Mouse (Mus musculus) MEL (cell line): ENCODE measurements around the gene Eif4ebp2. TPM values are rescaled to one million over a fixed set of nuclear protein-coding genes. Genes with fewer than 3 reads are reported as not detected.

ENCODE experiments used
- DNase-seq: peaks from one replicate; pipeline ENCODE4 v3.0.0; 2011; ENCODE audit warnings: low read depth, low spot score
- H3K27ac ChIP-seq: 2 replicates; pipeline ENCODE4 v1.5.1; 2012; ENCODE audit warnings: low read depth, mild to moderate bottlenecking, control low read depth, low read length, moderate library complexity; ENCODE audit not compliant: control insufficient read depth
- H3K27me3 ChIP-seq, 2 experiments: fragments of 150-350 bp in 1 of 2; sonication (generic) in 1 of 2; 2 replicates each; pipeline ENCODE4 v1.6.1; 2012; ENCODE audit warnings: low read length in 2 of 2, mild to moderate bottlenecking in 2 of 2, improper control_type of control experiment in 1 of 2, moderate library complexity in 1 of 2; ENCODE audit not compliant: insufficient read depth in 2 of 2, control insufficient read depth in 1 of 2
- H3K36me3 ChIP-seq, 2 experiments: 2 replicates each; pipeline ENCODE4 v1.6.1; 2012 to 2014; ENCODE audit warnings: low read length in 2 of 2, improper control_type of control experiment in 1 of 2, inconsistent platforms in 1 of 2, mild to moderate bottlenecking in 1 of 2; ENCODE audit not compliant: insufficient read depth in 2 of 2, control insufficient read depth in 1 of 2
- H3K4me1 ChIP-seq, 2 experiments: fragments of 150-350 bp in 1 of 2; sonication (generic) in 1 of 2; 2 replicates each; pipeline ENCODE4 v1.6.1; 2012; ENCODE audit warnings: low read length in 2 of 2, improper control_type of control experiment in 1 of 2, mild to moderate bottlenecking in 1 of 2; ENCODE audit not compliant: insufficient read depth in 2 of 2, control insufficient read depth in 1 of 2
- H3K4me3 ChIP-seq, 2 experiments: fragments of 150-350 bp in 1 of 2; sonication (generic) in 1 of 2; 2 replicates each; pipeline ENCODE4 v1.5.1; 2012; ENCODE audit warnings: low read depth in 2 of 2, low read length in 2 of 2, mild to moderate bottlenecking in 2 of 2, moderate library complexity in 2 of 2, control low read depth in 1 of 2, improper control_type of control experiment in 1 of 2; ENCODE audit not compliant: control insufficient read depth in 1 of 2, insufficient read depth in 1 of 2
- H3K79me2 ChIP-seq: 2 replicates; pipeline ENCODE4 v1.6.1; 2012; ENCODE audit warnings: mild to moderate bottlenecking, low read length, moderate library complexity; ENCODE audit not compliant: control insufficient read depth, poor library complexity, insufficient read depth
- H3K9ac ChIP-seq: 2 replicates; pipeline ENCODE4 v1.6.1; 2012; ENCODE audit warnings: low read depth, mild to moderate bottlenecking, control low read depth, low read length, moderate library complexity; ENCODE audit not compliant: control insufficient read depth, poor library complexity, severe bottlenecking
- H3K9me3 ChIP-seq: fragments of 150-350 bp; sonication (generic); replicated peaks from 2 replicates; pipeline ENCODE4 v1.6.1; 2012; ENCODE audit warnings: mild to moderate bottlenecking, low read length, improper control_type of control experiment, moderate library complexity; ENCODE audit not compliant: insufficient read depth
- BHLHE40 ChIP-seq: IDR thresholded peaks from 2 replicates; pipeline ENCODE4 v1.6.1; 2012; ENCODE audit warnings: low read depth, mild to moderate bottlenecking, inconsistent platforms, low read length, improper control_type of control experiment, borderline replicate concordance
- CHD1 ChIP-seq: IDR thresholded peaks from 2 replicates; pipeline ENCODE4 v1.6.1; 2012; ENCODE audit warnings: low read depth, mild to moderate bottlenecking, inconsistent platforms, low read length, improper control_type of control experiment
- CHD2 ChIP-seq: IDR thresholded peaks from 2 replicates; pipeline ENCODE4 v1.6.1; 2011; ENCODE audit warnings: low read length, improper control_type of control experiment
- E2F4 ChIP-seq: IDR thresholded peaks from 2 replicates; pipeline ENCODE4 v1.6.1; 2011; ENCODE audit warnings: low read depth, low read length, improper control_type of control experiment, borderline replicate concordance
- EP300 ChIP-seq, 2 experiments: IDR thresholded peaks; 2 replicates each; pipeline ENCODE4 v1.6.1; 2011; ENCODE audit warnings: improper control_type of control experiment in 2 of 2, low read length in 2 of 2, low read depth in 1 of 2, mild to moderate bottlenecking in 1 of 2
- ETS1 ChIP-seq: IDR thresholded peaks from 2 replicates; pipeline ENCODE4 v1.6.1; 2012; ENCODE audit warnings: low read depth, mild to moderate bottlenecking, inconsistent platforms, low read length, improper control_type of control experiment, moderate library complexity
- GATA1 ChIP-seq: IDR thresholded peaks from 2 replicates; pipeline ENCODE4 v1.6.1; 2011; ENCODE audit warnings: low read depth, low read length, improper control_type of control experiment
- HCFC1 ChIP-seq: IDR thresholded peaks from 2 replicates; pipeline ENCODE4 v1.6.1; 2012; ENCODE audit warnings: low read depth, mild to moderate bottlenecking, inconsistent platforms, low read length, improper control_type of control experiment, moderate library complexity
- JUND ChIP-seq: IDR thresholded peaks from 2 replicates; pipeline ENCODE4 v1.6.1; 2011; ENCODE audit warnings: low read depth, mild to moderate bottlenecking, improper control_type of control experiment, low read length
- MAFK ChIP-seq: IDR thresholded peaks from 2 replicates; pipeline ENCODE4 v1.6.1; 2011; ENCODE audit warnings: low read depth, mild to moderate bottlenecking, low read length, improper control_type of control experiment, borderline replicate concordance
- MAZ ChIP-seq: IDR thresholded peaks from 2 replicates; pipeline ENCODE4 v1.6.1; 2012; ENCODE audit warnings: low read depth, mild to moderate bottlenecking, inconsistent platforms, low read length, improper control_type of control experiment
- MXI1 ChIP-seq: IDR thresholded peaks from 2 replicates; pipeline ENCODE4 v1.6.1; 2011; ENCODE audit warnings: mild to moderate bottlenecking, low read depth, low read length, improper control_type of control experiment
- MYC ChIP-seq: IDR thresholded peaks from 2 replicates; pipeline ENCODE4 v1.6.1; 2011; ENCODE audit warnings: low read depth, mild to moderate bottlenecking, low read length, improper control_type of control experiment, moderate library complexity
- NRF1 ChIP-seq: IDR thresholded peaks from 2 replicates; pipeline ENCODE4 v1.6.1; 2014; ENCODE audit warnings: low read depth, mild to moderate bottlenecking, inconsistent platforms, low read length, improper control_type of control experiment, moderate library complexity; ENCODE audit not compliant: poor library complexity, insufficient read depth, severe bottlenecking
- RAD21 ChIP-seq: IDR thresholded peaks from 2 replicates; pipeline ENCODE4 v1.6.1; 2011; ENCODE audit warnings: mild to moderate bottlenecking, low read depth, low read length, improper control_type of control experiment
- RCOR1 ChIP-seq: IDR thresholded peaks from 2 replicates; pipeline ENCODE4 v1.6.1; 2012; ENCODE audit warnings: low read depth, mild to moderate bottlenecking, inconsistent platforms, low read length, improper control_type of control experiment
- SMC3 ChIP-seq: IDR thresholded peaks from 2 replicates; pipeline ENCODE4 v1.6.1; 2011; ENCODE audit warnings: low read depth, low read length, improper control_type of control experiment
- TAL1 ChIP-seq: IDR thresholded peaks from 2 replicates; pipeline ENCODE4 v1.6.1; 2012; ENCODE audit warnings: mild to moderate bottlenecking, inconsistent platforms, low read length, moderate library complexity, mixed read lengths
- TCF12 ChIP-seq: IDR thresholded peaks from 2 replicates; pipeline ENCODE4 v1.6.1; 2014; ENCODE audit warnings: low read depth, mild to moderate bottlenecking, inconsistent platforms, low read length, improper control_type of control experiment, moderate library complexity
- USF1 ChIP-seq: IDR thresholded peaks from 2 replicates; pipeline ENCODE4 v1.6.1; 2014; ENCODE audit warnings: low read depth, mild to moderate bottlenecking, inconsistent platforms, low read length, improper control_type of control experiment, moderate library complexity
- ZC3H11A ChIP-seq: IDR thresholded peaks from 2 replicates; pipeline ENCODE4 v1.6.1; 2012; ENCODE audit warnings: low read depth, mild to moderate bottlenecking, inconsistent platforms, low read length, improper control_type of control experiment
- polyA plus RNA-seq, 2 experiments: library from polyadenylated mRNA; stranded (reverse) in 1 of 2; unstranded in 1 of 2; fragments of >175 nt in 1 of 2; fragments of >200 nt in 1 of 2; gene quantifications; 2 replicates each; pipeline versions ENCODE4 v1.2.1 to v1.2.4; 2012; ENCODE audit warnings: low replicate concordance in 2 of 2, low read depth in 1 of 2; ENCODE audit not compliant: insufficient read length in 2 of 2, insufficient read depth in 1 of 2, missing spikeins in 1 of 2
- total RNA-seq: library from RNA; depleted of rRNA; stranded (reverse); fragments of 300-350 nt; gene quantifications from 2 replicates; pipeline ENCODE4 v1.2.3, GENCODE M21; 2012

The Eif4ebp2 gene
- total and polyA plus RNA-seq, 3 experiments, result 17.1 to 186 (median 52.9) TPM

DNA sequence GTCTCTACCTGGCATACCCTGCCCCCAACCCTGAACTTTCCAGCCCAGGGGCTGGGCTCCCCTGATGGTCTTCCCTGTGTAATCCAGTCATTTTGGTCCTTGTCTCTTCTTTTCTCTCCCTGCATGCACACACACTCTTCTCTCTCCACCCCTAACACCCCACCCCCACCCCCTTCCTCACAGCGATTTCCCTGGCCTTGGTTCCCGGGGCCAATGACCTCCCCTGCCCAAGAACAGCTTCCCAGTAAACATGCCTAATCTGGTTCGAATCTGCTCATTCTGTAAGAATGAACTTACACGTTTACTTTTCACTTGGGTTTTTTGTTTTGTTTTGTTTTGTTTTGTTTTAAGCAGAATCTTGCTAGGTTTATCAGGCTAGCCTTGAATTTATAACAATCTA, 42.7 kb downstream of the Eif4ebp2 start:
- no peaks in the 10 kb centered on the region for H3K36me3 ChIP-seq
- no peak overlapping the region for H3K27ac ChIP-seq
- no peaks in the 10 kb centered on the region for H3K79me2 ChIP-seq
- no peak for TF ChIP-seq EP300 (IDR thresholded peaks at IDR 0.05; ENCODE audit: low read depth in 1 of 2, low read length in 2 of 2)
- TF ChIP-seq, all 39 proteins: peak for 0
- 0 out of 4 replicates have a peak, but pooled peaks cover 0 to 3% of the 10 kb centered on the region in 2 experiments for H3K4me1 ChIP-seq
- H3K4me3 ChIP-seq, result no peak overlapping the region
- no peaks in the 10 kb centered on the region for H3K27me3 ChIP-seq
- H3K9ac ChIP-seq, result no peak overlapping the region
- no peaks in the 10 kb centered on the region for H3K9me3 ChIP-seq
- DNase-seq, result no peak

DNA sequence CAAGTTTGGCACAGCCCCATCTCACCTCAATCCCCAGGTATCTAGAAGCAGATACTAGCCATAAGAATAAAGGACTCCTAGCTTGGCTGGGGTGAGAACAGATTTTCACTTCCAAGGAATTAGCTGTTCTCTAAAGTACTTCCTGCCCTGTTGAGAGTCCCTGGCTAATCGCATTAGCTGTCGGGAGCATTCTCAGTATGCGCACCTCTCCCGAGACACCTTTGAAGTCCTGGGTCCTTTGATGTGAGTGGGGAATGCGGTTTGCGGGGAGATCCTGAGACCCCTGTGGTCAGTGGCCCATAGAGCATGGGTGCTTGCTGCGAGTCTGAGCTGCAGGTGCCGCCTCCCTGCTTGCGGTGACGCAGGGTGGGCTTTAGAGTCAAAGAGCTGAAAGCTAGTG, 46.5 kb downstream of the Eif4ebp2 start:
- no peaks in the 10 kb centered on the region for H3K36me3 ChIP-seq
- no peaks in the 10 kb centered on the region for H3K4me1 ChIP-seq
- H3K27ac ChIP-seq, result no peak overlapping the region
- no peaks in the 10 kb centered on the region for H3K79me2 ChIP-seq
- TF ChIP-seq USF1 (no peak), SMC3 (no peak), JUND (no peak), EP300 (IDR thresholded peaks at IDR 0.05; ENCODE audit: low read depth in 1 of 2, low read length in 2 of 2) (no peak), ETS1 (no peak), GATA1 (no peak)
- H3K9me3 ChIP-seq, result no peaks in the 10 kb centered on the region
- no peaks in the 10 kb centered on the region for H3K27me3 ChIP-seq
- H3K9ac ChIP-seq, result no peak overlapping the region
- DNase-seq, result no peak
- H3K4me3 ChIP-seq, result no peak overlapping the region

DNA sequence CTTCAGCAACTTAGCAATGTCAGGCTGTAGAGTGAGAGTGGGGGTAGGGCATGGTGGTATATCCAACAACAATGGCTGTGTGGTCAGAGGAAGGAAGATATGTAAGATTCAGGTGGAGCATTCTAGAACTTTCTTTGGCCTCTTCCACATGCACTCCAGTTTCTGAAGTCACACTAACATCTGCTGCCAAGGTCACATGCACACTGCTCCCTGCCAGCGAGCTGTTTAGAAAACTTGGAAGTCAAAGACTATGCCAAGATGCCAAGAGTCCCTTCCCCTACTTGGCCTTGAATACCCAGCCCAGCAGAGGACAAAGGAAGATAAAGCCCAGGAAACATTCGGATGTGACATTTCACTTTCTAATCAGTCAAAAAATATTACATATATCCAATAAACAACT, 49.5 kb downstream of the Eif4ebp2 start:
- Histone ChIP-seq H3K79me2 (no peaks in the 10 kb centered on the region), H3K27me3 (no peaks in the 10 kb centered on the region), H3K9ac (no peak overlapping the region), H3K4me3 (no peak overlapping the region), H3K9me3 (no peaks in the 10 kb centered on the region), H3K36me3 (no peaks in the 10 kb centered on the region), H3K27ac (no peak overlapping the region), H3K4me1 (no peaks in the 10 kb centered on the region)
- no peak for DNase-seq
- no peak for TF ChIP-seq USF1

DNA sequence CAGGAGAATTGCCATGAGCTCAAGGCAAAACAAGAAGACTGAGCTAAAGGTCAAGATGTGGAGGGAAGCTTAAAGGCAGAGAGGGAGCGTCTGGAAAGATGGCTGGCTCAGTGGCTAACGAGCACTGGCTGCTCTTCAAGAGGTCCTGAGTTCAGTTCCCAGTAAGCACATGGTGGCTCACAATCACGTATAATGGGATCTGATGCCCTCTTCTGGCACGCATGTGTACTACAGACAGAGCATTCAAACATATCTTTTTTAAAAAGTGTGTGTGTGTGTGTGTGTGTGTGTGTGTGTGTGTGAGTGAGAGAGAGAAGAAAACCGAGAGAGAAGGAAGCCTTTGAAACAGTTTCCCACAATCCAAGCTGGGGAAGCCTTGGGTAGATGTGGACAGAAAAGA, 50.0 kb downstream of the Eif4ebp2 start:
- H3K9ac ChIP-seq, result no peak overlapping the region
- no peak overlapping the region for H3K4me3 ChIP-seq
- H3K27me3 ChIP-seq, result no peaks in the 10 kb centered on the region
- no peaks in the 10 kb centered on the region for H3K4me1 ChIP-seq
- no peaks in the 10 kb centered on the region for H3K36me3 ChIP-seq
- no peak overlapping the region for H3K27ac ChIP-seq
- H3K9me3 ChIP-seq, result no peaks in the 10 kb centered on the region
- no peaks in the 10 kb centered on the region for H3K79me2 ChIP-seq
- DNase-seq, result peak; percentile 65
- TF ChIP-seq JUND (no peak), NRF1 (no peak), TCF12 (no peak), ZC3H11A (no peak), MAZ (no peak), SMC3 (peak; percentile 43), HCFC1 (no peak), CHD1 (no peak), MXI1 (no peak), RAD21 (peak; percentile 29), RCOR1 (no peak), EP300 (IDR thresholded peaks at IDR 0.05; ENCODE audit: low read depth in 1 of 2, low read length in 2 of 2) (no peak), TAL1 (no peak), BHLHE40 (no peak), MYC (peak; percentile 71; the same call in 1 of the 2 replicates), MAFK (no peak), E2F4 (no peak), CHD2 (no peak)
